Mouse (Mus musculus) telencephalon, adult 2 months (tissue): Measurements from ENCODE around the gene Crip2.

Experiments used
- DNase-seq: peaks from one replicate; pipeline ENCODE4 v3.0.0-alpha.2; 2011; ENCODE audit warnings: low read depth, low spot score

The Crip2 gene

DNA sequence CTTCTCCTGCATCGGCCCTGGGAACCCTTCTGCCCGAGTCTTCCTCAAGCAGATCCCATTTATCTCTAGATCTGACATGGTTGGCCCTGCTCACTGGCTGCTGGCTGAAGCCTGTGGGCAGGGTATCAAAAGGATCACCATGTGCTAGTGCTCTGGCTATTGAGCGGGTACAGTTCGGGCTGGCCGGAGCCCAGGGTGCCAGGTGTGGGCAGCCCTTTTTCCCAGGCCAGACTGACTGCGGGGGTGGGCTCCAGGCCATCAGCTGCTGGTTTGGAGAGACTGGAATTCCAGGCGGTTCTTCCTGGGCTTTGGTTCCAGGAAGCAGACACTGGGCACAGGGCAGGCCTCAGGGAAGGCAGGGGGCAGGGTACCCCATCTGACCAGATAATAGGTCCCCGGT, 7.4 kb downstream of the Crip2 start:
- DNase-seq, result no peak

DNA sequence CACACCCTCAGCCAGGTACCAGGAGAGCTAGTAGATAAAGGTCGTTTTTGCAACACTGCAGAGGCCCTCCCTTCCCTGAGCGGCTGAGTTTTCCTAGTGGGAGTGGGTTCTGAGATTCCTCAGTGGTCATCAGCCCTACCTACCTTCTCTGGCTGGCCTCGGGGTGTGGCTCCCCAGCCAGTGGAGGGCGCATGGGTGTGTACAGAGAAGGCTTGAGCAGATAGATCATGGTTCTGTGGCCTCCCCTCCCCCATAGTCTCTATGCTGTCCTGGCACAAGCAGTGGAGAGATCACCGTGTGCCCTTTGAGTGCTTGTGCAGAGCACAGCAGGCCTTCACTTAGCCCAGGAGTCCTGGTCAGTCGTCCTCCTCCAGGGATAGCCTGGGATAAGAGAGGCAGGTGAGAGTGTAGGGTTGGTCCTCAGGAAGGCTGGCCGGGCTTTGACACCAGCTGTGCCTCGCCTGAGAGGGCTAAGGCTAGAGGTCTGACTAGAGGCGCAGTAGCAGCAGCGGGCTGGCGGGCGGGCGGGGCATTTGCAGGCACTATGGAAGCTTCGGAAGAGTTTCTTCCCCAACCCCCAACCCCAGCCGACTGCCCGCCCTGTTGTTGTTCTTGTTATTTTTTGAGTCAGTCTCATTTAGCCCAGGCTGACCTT, 8.5 kb downstream of the Crip2 start:
- DNase-seq, result no peak

DNA sequence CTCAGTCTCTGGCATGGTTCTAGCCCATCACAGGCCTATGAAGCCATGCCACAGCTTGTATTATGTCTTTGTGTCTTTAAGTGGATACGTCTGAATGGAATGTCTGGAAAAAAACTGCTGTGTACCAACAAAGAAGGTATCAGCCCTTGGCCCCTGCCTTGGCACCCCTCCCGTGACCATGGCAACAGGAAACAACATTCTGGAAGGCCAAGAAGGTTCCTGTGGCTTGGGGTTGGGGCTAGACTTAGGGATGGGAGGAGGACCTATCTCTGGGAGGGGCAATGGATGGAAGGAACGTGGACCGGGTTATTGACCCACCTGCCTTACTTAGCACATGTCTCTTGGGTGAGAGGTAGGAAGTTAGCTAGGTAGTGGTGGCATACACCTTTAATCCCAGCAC, 9.3 kb downstream of the Crip2 start:
- DNase-seq, result no peak

DNA sequence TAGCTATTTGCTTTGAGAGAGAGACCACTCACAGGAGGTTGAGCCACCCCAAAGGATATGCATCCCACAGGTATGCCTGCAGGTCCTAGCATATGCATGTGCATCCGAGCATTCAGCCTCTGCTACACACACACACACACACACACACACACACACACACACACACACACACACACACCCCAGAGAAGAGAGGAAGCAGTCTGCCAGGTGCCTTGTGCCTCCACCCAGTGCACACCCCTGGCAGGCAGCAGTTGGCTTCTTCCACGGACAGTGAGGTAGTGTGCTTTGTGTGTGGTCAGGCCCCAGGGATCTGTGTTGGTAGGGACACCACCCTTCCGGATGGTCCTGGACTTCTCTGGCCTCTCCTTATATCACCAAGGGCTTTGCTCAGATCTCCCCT, 9.9 kb downstream of the Crip2 start:
- no peak for DNase-seq

DNA sequence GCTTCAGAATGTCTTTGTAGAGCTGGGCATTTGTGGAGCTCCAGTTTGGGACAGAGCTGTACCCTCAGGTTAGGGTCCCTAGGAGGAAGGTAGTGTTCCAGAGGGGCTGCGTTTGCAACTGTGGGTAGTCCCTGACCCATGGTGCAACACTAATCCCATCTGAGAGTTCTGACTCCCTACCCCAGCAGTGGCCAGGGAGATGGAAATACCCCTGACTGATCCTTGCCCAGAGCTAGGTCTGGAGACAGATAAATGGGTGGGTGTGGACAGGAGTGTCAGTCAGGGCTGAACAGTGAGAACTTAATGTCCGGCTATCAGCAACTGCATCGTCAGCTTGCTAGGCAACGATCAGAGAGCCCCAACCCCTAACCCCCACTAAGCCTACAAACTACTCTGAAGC, 10.6 kb downstream of the Crip2 start:
- DNase-seq, result no peak

DNA sequence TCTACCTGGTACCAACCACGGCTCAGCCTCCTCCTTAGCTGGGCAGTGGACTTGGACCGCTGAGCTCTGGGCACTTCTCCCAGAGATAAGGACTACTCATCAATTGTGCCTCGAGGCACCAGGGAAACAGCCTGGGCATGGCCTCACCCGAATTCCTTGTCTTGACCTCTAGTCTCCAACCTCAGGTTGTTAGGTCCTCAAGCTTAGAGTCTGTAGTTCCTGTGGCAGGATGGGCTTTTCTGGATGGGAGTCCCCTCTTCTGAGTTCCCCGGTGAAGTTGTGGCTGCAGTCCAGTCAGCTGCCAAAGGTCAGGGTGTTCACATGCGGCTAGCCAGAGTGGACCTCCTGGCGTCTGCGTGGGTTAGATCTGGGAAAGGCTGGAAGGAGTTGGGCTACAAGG, 11.0 kb downstream of the Crip2 start:
- no peak for DNase-seq

DNA sequence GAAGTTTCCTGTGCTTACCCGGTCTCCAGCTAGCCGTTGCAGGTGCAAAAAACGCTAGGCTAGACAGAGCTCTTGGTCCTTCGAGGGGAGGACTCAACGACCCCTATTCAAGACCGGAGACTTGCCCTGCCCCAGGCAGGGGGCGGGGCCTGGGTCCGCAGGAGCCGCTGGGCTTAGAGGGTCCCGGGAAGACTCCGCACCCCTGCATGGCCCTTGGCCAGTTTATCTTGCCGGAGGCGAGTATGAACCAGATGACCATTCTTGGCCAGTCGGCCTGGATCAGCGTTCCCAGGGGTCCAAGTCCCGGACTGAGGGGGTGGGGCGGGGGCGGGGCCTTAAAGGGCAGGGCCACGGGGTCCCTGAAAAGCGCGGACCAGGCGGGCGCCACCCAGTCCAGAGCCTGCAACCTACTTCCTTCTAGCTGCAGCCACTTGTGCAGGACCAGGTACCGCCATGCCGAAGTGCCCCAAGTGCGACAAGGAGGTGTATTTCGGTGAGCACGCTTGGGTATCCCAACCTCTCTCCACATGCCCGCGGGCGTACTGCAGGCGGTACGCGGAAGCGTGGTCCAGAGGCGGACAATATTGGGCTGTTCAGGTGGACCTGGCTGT, 11.7 kb downstream of the Crip2 start:
- no peak for DNase-seq

DNA sequence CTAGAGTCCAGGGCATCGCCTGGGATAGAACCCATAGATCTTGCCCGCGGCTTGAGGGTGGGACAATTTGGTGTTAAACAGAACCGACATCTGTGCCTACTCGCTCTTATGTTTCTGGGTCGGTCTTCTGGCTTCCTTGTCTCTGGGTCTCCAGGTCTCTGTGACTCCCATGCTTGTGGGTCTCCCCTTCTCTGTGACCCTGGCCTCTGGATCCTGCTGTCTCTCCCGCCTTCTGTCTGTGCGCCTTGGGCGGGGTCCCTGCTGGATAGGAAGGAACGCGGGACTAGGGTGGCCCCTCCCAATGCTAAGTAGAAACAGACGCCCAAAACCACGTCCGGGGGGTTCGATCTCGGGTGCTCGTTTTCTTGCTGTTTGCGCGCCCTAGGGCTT, 12.2 kb downstream of the Crip2 start:
- no peak for DNase-seq

DNA sequence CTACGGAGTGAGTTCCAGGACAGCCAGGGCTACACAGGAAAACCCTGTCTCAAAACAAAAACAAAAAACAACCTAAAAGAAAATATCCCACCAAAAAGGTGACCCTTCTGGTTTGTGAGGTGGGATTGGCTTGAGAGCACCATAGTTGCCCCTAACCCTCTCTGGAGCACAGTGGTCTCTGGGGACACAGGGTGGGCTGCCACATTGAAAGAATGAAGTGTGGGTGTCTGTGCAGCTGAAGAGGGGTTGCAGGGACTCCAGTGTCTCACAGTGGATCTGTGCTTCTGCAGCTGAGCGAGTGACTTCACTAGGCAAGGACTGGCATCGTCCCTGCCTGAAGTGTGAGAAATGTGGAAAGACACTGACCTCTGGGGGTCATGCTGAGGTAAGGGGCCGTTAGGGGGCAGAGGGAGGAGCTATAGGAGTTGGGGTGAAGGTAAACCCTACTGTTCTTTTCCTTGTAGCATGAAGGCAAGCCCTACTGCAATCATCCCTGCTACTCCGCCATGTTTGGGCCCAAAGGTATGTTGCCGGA, 13.0 kb downstream of the Crip2 start:
- DNase-seq, result no peak

DNA sequence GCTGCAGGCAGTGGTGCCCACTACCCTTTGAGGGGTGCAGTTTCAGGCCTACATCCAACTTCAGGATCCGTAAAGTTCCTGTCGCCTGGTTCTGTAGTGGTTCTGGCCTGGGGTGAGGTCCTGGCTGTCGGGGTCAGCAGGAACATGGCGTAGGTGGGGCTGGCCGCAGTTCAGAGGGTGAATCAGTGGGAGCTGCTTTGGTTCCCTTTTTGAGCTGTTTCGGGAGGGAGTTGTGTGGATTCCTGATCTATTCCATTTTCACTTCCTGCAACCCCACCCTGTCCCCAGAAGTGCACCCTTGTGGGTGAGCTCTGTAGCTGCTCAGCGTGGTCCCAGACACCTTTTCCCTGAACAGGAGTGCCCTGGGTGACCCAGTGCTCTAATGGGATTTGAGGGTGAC, 13.9 kb downstream of the Crip2 start:
- no peak for DNase-seq

DNA sequence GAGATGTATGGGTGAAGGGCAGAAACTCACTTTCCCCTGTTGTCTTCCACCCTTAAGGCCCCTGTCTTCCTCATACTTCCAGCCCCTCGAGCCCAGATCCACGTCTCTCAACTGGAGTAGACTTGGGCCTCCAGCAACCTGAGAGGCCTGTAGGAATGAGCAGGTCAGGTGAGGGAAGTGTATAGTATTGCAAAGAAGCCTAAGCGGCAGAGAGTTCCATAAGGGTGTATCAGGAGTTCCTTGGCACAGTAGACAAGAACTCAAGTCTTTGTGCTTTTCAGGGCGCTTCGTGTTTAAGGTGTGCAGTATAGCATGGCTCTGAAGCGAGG, 14.7 kb downstream of the Crip2 start:
- no peak for DNase-seq

DNA sequence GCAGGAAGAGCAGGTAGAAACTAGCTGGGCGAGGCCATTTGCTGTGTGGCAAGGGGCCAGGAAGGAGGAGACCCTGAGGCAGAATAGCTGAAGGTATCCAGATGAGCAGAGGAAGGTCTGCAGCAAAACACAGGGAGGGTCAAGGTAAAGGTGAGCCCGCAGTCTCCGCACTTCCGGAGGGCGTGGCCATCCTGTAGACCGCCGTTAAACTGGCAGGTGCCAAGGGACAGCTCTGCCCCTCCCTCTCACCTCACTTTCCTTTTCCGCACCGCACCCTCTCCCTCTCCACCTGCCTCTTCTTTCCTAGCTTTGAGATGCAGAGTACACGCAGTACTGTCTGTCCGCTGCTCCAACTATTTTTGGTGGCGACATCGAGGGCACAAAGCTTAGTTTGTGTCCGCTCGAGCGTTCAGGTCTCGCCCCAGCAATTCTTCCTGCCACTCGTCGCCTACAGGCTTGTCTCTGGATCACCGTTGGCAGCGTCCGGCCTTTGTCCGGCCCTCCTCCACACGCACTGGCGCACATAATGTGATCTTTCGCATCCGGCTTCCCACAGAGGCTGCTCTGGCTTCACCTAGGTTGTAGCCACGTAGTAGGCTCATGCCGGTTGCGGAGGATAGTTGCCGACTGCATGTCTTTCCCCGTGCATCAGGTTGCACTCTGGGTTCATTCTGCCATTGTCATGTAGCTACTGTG, 15.2 kb downstream of the Crip2 start:
- DNase-seq, result no peak

DNA sequence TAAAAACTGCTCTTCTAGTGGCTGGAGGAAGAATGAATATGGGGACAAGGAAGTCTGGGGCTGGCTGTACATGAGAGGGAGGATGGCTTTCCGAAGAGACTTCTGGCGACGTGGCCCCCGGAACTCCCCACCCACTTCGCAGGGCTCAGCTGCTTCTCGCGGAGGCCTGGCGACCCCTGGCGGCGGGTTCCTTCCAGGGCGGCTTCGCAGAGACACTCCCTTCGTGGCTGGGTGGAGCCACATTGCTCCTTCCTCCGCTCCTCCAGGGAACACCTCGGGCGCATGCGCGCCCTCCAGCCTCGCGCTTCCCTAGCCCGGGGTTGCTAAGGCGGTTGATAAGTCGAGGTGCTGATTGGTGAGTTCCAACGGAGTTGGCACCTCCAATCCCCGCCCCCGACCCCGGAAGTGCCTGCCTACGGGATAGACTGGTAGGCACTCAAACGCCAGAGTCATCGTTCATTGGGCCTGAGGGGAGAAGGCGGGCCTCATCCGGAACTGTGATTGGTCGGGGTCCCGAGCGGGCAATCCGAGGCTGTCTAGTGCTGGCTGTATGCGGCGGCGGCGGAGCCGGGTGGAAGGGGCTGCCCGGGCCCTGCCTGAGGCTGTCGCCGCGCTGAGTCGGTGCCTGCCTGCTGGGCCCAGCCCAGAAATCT, 16.0 kb downstream of the Crip2 start, which contains the start of gene Tedc1:
Gene Tedc1, plus strand, starts transcription at position 535 of the 653 bp plus-strand sequence.
- DNase-seq, result peak; percentile 99

DNA sequence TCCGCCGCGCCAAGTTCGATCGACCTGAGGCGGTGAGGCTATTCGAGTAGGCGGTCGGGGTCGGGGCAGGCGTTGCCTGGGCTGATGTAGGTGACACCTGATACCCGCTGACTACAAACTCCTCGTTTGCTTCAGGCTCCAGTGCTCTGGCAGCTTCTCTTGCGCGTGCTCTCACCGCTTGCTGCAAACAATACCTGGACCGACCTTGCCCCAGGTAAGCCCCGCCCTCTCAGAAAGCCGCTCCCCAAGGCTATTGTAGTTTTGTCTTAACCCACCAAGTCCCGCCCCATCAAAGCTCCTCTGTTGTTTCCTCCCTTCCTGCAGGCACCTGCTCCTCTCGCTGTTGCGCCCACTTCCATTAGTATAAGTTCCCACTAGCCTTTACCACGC, 16.5 kb downstream of the Crip2 start:
- no peak for DNase-seq

DNA sequence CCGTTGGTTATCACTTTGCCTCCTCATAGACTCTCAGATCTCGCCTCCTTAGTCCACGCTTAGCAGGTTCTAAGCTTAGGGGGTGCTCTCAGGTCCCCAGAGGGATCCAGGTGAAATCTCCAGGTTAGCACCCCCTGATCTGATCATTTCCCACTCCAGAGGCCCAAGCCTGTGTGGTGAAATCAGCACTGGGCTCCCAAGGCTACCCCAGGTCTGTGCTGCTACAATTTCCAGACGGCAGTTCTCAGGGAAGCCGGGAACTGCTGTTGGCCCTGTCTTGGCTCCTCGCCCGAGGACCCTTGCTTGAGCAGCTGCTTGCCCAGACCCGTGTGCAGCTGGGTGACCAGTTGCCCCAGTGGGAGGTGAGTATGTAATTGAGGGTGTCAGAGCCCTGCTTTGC, 17.0 kb downstream of the Crip2 start:
- no peak for DNase-seq

DNA sequence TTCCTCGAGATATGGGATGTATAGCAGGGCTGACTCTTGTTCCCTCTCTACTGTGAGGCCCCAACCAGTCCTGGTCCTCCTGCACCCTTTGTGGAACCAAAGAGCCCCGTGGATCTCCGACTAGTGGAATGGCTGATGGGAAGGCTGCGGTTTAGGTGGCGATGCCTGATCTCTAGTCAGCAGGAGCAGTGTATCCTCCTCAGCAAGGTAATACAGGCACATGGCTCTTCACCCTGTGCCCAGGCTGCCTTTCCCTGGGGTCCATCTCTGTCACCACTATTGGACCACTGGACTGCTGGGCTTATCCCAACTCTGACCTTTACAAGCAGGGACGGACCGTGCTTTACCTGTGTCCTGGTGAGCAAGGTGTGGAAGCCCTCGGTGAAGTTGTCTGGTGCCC, 17.5 kb downstream of the Crip2 start:
- DNase-seq, result no peak

DNA sequence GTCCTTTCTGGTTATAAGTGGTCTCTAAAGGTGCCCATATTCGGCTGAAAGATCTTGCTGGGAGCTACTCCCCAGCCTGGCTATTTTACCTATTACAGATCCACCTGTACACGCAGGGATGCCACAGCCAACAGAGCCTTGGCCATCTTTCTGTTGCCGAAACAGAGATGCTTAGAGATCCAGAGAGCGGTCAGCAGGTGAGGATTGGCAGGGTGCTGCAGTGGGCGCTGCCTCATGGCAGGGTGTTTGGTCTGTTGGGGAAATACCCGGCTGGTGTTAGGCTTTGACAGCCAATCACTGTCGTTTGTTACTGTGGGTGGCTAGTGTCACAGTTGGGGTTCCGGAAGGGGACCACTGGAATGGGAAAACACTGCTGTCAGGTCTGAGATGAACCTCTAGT, 17.9 kb downstream of the Crip2 start:
- no peak for DNase-seq

DNA sequence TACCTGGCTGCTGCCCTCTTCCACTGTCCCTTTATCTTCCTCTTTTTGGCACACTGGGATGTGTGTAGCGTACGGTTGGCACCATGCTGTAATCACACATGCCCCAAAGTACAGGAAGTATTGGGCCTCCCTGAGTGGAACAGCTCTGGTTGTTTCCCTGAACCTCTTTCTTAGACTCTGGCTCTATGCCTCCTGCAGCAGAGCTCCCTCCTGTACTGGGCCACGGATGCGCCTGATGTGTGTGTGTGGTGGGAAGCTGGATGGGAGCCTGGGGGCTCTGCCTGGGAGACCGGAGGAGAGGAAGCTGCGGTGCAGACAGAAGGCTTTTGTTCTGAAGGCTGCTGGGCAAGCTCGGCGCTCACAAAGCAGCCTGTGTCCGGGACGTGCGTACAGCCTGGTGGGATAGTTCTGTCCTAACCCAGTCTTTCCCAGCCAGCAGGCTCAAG, 23.5 kb downstream of the Crip2 start:
- peak; percentile 58 for DNase-seq

DNA sequence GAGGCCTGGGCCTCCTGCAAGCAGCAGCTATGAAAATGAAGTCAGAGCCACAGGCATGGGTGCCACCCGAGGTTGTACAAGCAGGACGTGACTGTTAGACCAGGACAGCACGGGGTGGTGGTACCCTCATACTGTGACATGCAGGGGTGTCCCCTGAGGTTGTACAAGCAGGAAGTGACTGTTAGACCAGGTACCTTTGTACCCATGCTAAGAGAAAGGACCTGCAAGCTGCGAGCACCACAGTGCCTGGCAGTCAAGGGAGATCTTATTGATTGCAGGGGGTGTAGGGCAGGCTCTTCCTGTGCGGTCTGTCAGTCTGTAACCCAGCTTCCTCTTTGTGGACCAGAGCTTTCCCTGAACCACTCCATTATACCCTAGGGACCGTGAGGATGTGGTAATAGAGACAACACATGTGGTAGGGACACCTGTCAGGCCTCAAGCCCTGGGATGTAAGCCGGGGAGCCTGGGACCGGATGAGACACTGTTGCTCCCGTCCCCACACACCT, 28.0 kb downstream of the Crip2 start:
- no peak for DNase-seq

DNA sequence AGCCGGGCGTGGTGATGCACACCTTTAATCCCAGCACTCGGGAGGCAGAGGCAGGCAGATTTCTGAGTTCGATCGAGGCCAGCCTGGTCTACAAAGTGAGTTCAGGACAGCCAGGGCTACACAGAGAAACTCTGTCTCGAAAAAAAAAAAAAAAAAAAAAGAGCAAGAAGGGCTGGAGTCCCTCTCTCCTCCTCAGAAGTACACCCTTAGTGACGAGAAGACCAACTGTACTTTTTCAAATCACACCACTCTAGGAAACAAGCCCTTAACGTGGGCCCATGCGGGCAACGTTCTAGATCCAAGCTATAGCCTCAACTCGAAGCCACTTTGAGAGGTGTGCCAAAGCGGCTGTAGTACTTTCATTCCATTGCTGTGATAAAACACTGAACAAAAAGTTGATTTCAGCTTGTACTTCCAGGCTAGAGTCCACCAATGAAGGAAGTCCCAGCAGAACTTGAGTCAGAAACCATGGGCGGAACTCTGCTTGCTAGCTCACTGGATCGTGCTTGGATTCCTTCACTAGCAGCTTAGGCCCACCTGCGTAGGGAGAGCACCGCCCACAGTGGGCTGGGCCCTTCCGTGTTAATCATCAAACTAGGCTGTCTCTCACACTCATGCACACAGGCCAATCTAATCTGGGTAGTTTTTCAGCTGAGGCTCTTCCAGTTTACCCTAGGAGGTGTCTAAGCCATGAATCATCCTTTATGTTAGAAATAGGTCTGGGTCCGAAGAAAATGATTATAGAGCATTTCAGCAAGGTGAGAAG, 37.1 kb downstream of the Crip2 start:
- DNase-seq, result no peak

DNA sequence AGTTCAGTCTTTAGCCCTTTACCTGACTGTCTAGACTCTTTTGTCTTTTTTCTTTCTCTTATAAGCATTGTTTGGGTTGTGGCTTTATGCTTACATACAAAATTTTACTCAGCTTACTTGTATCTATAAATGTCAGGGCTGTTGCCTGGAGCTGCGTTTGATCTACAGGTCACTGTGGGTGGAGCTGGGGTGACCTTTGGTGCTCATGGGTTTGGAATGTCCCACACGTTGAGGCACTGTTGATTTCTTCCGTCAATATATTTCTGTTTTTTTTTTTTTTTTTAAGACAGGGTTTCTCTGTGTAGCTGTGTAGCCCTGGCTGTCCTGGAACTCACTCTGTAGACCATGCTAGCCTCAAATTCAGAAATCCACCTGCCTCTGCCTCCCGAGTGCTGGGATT, 41.0 kb downstream of the Crip2 start:
- DNase-seq, result no peak

DNA sequence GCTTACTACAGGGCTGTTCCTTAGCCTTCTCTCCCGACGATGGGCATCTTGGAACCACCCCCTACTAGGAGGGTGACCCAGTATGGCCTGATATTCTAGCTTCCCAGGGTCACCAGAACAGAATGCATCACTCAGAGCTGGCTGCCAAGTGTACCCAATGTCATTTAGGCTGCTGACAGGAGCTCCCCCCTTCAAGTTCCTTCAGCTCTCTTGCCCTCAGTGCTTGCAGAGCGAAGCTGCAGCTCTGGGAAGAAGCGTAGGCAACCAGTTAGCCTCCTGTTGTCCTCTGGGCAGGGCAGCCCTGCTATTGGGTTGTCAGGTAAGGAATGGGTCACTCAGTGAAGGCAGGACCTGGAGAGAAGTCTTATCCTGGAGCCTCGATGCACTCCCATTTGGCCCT, 44.9 kb downstream of the Crip2 start:
- no peak for DNase-seq
